Mouse (Mus musculus) heart, embryonic 15.5 days (tissue): ENCODE results near the gene Ephb1. TPM values are rescaled to one million over a fixed set of nuclear protein-coding genes. Genes with fewer than 3 reads are reported as not detected.

Source experiments
- ATAC-seq: fragments of 200-750 bp; cut with Nextera tagmentation; replicated peaks from 2 replicates; pipeline ENCODE4 v1.8.0; 2017; ENCODE audit warnings: low read depth, moderate TSS enrichment; ENCODE audit not compliant: insufficient number of reproducible peaks, insufficient read depth, low FRiP score
- H3K27ac ChIP-seq: fragments of 300-500 bp; sonication (generic); 2 replicates; pipeline ENCODE4 v1.5.1; 2015; ENCODE audit warnings: mild to moderate bottlenecking, inconsistent platforms
- H3K27me3 ChIP-seq: fragments of 300-500 bp; sonication (generic); 2 replicates; pipeline ENCODE4 v1.6.1; 2015; ENCODE audit warnings: inconsistent platforms
- H3K36me3 ChIP-seq: fragments of 300-500 bp; sonication (generic); 2 replicates; pipeline ENCODE4 v1.6.1; 2015; ENCODE audit warnings: mild to moderate bottlenecking, inconsistent platforms
- H3K4me1 ChIP-seq: fragments of 300-500 bp; sonication (generic); replicated peaks from 2 replicates; pipeline ENCODE4 v1.6.1; 2015; ENCODE audit warnings: inconsistent platforms
- H3K4me2 ChIP-seq: fragments of 300-500 bp; sonication (generic); 2 replicates; pipeline ENCODE4 v1.6.1; 2015; ENCODE audit warnings: inconsistent platforms, mild to moderate bottlenecking, moderate library complexity
- H3K4me3 ChIP-seq: fragments of 300-500 bp; sonication (generic); 2 replicates; pipeline ENCODE4 v1.5.1; 2015; ENCODE audit warnings: mild to moderate bottlenecking, inconsistent platforms
- H3K9ac ChIP-seq: fragments of 300-500 bp; sonication (generic); 2 replicates; pipeline ENCODE4 v1.6.1; 2015; ENCODE audit warnings: mild to moderate bottlenecking, inconsistent platforms
- H3K9me3 ChIP-seq: fragments of 300-500 bp; sonication (generic); replicated peaks from 2 replicates; pipeline ENCODE4 v1.6.1; 2016; ENCODE audit warnings: inconsistent platforms
- WGBS: fragments of 180-500 bp; shearing (Covaris S2); methylation state at CpG from one replicate; pipeline ENCODE4 v1.1.7; 2015; ENCODE audit warnings: mixed read lengths; 5-methylcytosine and 5-hydroxymethylcytosine counted together
- polyA plus RNA-seq: library from polyadenylated mRNA; unstranded; fragments of >200 nt; fragmentation: Nextera tagmentation; extraction: Ambion mirVana; gene quantifications from 2 replicates; pipeline ENCODE4 v1.2.1, GENCODE M21; 2015

Gene Ephb1
- polyA plus RNA-seq, 1 experiment from 2014 or later = 1.4 TPM

- Histone ChIP-seq H3K9me3 (no peaks in the 10 kb centered on the region), H3K27me3 (peaks cover 98% of the 10 kb centered on the region), H3K4me2 (no peak overlapping the region), H3K9ac (no peak overlapping the region), H3K27ac (no peak overlapping the region), H3K4me3 (no peak overlapping the region), H3K36me3 (no peaks in the 10 kb centered on the region), H3K4me1 (peaks cover 22% of the 10 kb centered on the region)
- no peak for ATAC-seq
- 10% methylated on average over 10 of the region's 10 CpGs for WGBS
Observed at GRCm38 (mm10) chr9:102351721-102352120, 2.8 kb downstream of the Ephb1 start.

GRCm38 (mm10) chr9:102351221-102351620 is 3.3 kb downstream of the Ephb1 start:
- H3K9ac ChIP-seq = no peak overlapping the region
- H3K4me3 ChIP-seq = no peak overlapping the region
- 23% methylated on average over 5 of the region's 5 CpGs for WGBS
- no peak for ATAC-seq
- H3K4me2 ChIP-seq = no peak overlapping the region
- peaks cover 98% of the 10 kb centered on the region for H3K27me3 ChIP-seq
- peaks cover 20% of the 10 kb centered on the region for H3K4me1 ChIP-seq
- H3K36me3 ChIP-seq = no peaks in the 10 kb centered on the region
- no peak overlapping the region for H3K27ac ChIP-seq
- H3K9me3 ChIP-seq = no peaks in the 10 kb centered on the region

GRCm38 (mm10) chr9:102350696-102351095 is 3.8 kb downstream of the Ephb1 start:
- H3K36me3 ChIP-seq = no peaks in the 10 kb centered on the region
- no peak overlapping the region for H3K9ac ChIP-seq
- ATAC-seq = no peak
- H3K9me3 ChIP-seq = no peaks in the 10 kb centered on the region
- WGBS = 72% methylated on average over 6 of the region's 6 CpGs
- H3K4me3 ChIP-seq = no peak overlapping the region
- no peak overlapping the region for H3K4me2 ChIP-seq
- no peak overlapping the region for H3K27ac ChIP-seq
- H3K4me1 ChIP-seq = peaks cover 20% of the 10 kb centered on the region
- H3K27me3 ChIP-seq = peaks cover 98% of the 10 kb centered on the region

GRCm38 (mm10) chr9:102350076-102350475 is 4.4 kb downstream of the Ephb1 start:
- 74% methylated on average over 6 of the region's 6 CpGs for WGBS
- Histone ChIP-seq H3K4me2 (no peak overlapping the region), H3K36me3 (no peaks in the 10 kb centered on the region), H3K27me3 (peaks cover 98% of the 10 kb centered on the region), H3K27ac (no peak overlapping the region), H3K9ac (no peak overlapping the region), H3K4me3 (no peak overlapping the region), H3K4me1 (peaks cover 20% of the 10 kb centered on the region), H3K9me3 (no peaks in the 10 kb centered on the region)
- ATAC-seq = no peak

GRCm38 (mm10) chr9:102346801-102347200 is 7.7 kb downstream of the Ephb1 start:
- Histone ChIP-seq H3K4me2 (no peak overlapping the region), H3K4me1 (no peaks in the 10 kb centered on the region), H3K27me3 (peaks cover 82% of the 10 kb centered on the region), H3K9me3 (no peaks in the 10 kb centered on the region), H3K9ac (no peak overlapping the region), H3K4me3 (no peak overlapping the region), H3K36me3 (no peaks in the 10 kb centered on the region), H3K27ac (no peak overlapping the region)
- WGBS = 72% methylated on average over 3 of the region's 3 CpGs
- no peak for ATAC-seq

GRCm38 (mm10) chr9:102345474-102345873 is 9.0 kb downstream of the Ephb1 start:
- H3K4me1 ChIP-seq = no peaks in the 10 kb centered on the region

GRCm38 (mm10) chr9:102345047-102345446 is 9.4 kb downstream of the Ephb1 start:
- WGBS = 72% methylated on average over 9 of the region's 9 CpGs
- no peaks in the 10 kb centered on the region for H3K36me3 ChIP-seq
- no peaks in the 10 kb centered on the region for H3K9me3 ChIP-seq
- peaks cover 65% of the 10 kb centered on the region for H3K27me3 ChIP-seq
- H3K9ac ChIP-seq = no peak overlapping the region
- H3K4me1 ChIP-seq = no peaks in the 10 kb centered on the region
- H3K4me3 ChIP-seq = no peak overlapping the region
- ATAC-seq = no peak
- no peak overlapping the region for H3K27ac ChIP-seq
- H3K4me2 ChIP-seq = no peak overlapping the region

More at GRCm38 (mm10) chr9:102345474-102345873, 9.0 kb downstream of the Ephb1 start:
- H3K9me3 ChIP-seq = no peaks in the 10 kb centered on the region
- no peak overlapping the region for H3K4me3 ChIP-seq
- H3K27me3 ChIP-seq = peaks cover 69% of the 10 kb centered on the region
- H3K36me3 ChIP-seq = no peaks in the 10 kb centered on the region
- ATAC-seq = no peak
- no peak overlapping the region for H3K9ac ChIP-seq
- 64% methylated on average over 6 of the region's 6 CpGs for WGBS
- H3K4me2 ChIP-seq = no peak overlapping the region
- no peak overlapping the region for H3K27ac ChIP-seq

- ATAC-seq = no peak
- H3K36me3 ChIP-seq = no peaks in the 10 kb centered on the region
- no peaks in the 10 kb centered on the region for H3K9me3 ChIP-seq
- no peak overlapping the region for H3K9ac ChIP-seq
- peaks cover 57% of the 10 kb centered on the region for H3K27me3 ChIP-seq
- no peaks in the 10 kb centered on the region for H3K4me1 ChIP-seq
- H3K4me2 ChIP-seq = no peak overlapping the region
- H3K4me3 ChIP-seq = no peak overlapping the region
- no peak overlapping the region for H3K27ac ChIP-seq
- WGBS = 70% methylated on average over 10 of the region's 10 CpGs
Observed at GRCm38 (mm10) chr9:102344086-102344930, 10.2 kb downstream of the Ephb1 start.

GRCm38 (mm10) chr9:102343061-102343460 is 11.4 kb downstream of the Ephb1 start:
- no peaks in the 10 kb centered on the region for H3K36me3 ChIP-seq
- H3K27me3 ChIP-seq = peaks cover 45% of the 10 kb centered on the region
- 89% methylated on average over 9 of the region's 9 CpGs for WGBS
- H3K4me1 ChIP-seq = no peaks in the 10 kb centered on the region
- ATAC-seq = no peak
- no peaks in the 10 kb centered on the region for H3K9me3 ChIP-seq
- no peak overlapping the region for H3K27ac ChIP-seq
- H3K4me3 ChIP-seq = no peak overlapping the region
- H3K9ac ChIP-seq = no peak overlapping the region
- H3K4me2 ChIP-seq = no peak overlapping the region

- H3K27ac ChIP-seq = no peak overlapping the region
- no peaks in the 10 kb centered on the region for H3K9me3 ChIP-seq
- H3K36me3 ChIP-seq = no peaks in the 10 kb centered on the region
- no peak overlapping the region for H3K4me2 ChIP-seq
- ATAC-seq = no peak
- no peaks in the 10 kb centered on the region for H3K4me1 ChIP-seq
- H3K9ac ChIP-seq = no peak overlapping the region
- peaks cover 35% of the 10 kb centered on the region for H3K27me3 ChIP-seq
- WGBS = 55% methylated on average over 3 of the region's 3 CpGs
- H3K4me3 ChIP-seq = no peak overlapping the region
Observed at GRCm38 (mm10) chr9:102342026-102342425, 12.5 kb downstream of the Ephb1 start.

GRCm38 (mm10) chr9:102340768-102341167 is 13.7 kb downstream of the Ephb1 start:
- no peak overlapping the region for H3K4me2 ChIP-seq
- no peak overlapping the region for H3K27ac ChIP-seq
- no peaks in the 10 kb centered on the region for H3K36me3 ChIP-seq
- H3K9me3 ChIP-seq = no peaks in the 10 kb centered on the region
- no peak overlapping the region for H3K4me3 ChIP-seq
- peaks cover 22% of the 10 kb centered on the region for H3K27me3 ChIP-seq
- ATAC-seq = no peak
- WGBS = 84% methylated on average over 19 of the region's 19 CpGs
- peaks cover 3% of the 10 kb centered on the region; the same call in 1 of the 2 replicates for H3K4me1 ChIP-seq
- no peak overlapping the region for H3K9ac ChIP-seq
